Mouse (Mus musculus): ENCODE measurements at regions not wholly inside any gene's neighbourhood (a gene's known extent, or its start where the extent isn't known, plus 50 kb on each side); places are given as distances from the start of the nearest gene placed in this dataset.

DNA sequence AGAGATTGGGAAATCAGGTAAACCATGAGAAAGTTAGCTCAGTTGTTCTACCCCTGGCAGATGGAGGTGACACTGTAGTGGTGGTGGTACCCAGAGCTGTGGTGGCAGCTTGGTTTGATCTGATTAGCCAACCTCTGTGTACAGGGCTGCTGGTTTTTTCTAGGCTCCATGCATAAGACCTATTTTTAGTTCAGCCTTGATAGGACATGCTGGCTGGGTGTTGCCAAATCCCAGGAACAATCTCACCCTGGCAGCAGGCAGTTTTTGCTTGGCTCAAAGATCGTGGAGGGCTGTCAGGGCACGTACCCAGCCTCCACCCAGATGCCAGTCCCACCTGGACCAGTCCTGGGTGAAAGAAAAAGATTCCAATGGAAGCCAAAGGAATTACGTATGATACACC, 178.7 kb upstream of the Fggy start:
- Histone ChIP-seq H3K27ac (replicated peaks; ENCODE audit: low read depth, low read length) (0 out of 2 replicates have a peak overlapping the region, but pooled peaks have one; percentile 58), H3K4me3 (ENCODE audit: insufficient read depth, low read depth, low read length) (no peak overlapping the region), H3K4me1 (ENCODE audit: control insufficient read depth, insufficient read depth, insufficient read length, low read length) (peaks cover 6% of the 10 kb centered on the region)

DNA sequence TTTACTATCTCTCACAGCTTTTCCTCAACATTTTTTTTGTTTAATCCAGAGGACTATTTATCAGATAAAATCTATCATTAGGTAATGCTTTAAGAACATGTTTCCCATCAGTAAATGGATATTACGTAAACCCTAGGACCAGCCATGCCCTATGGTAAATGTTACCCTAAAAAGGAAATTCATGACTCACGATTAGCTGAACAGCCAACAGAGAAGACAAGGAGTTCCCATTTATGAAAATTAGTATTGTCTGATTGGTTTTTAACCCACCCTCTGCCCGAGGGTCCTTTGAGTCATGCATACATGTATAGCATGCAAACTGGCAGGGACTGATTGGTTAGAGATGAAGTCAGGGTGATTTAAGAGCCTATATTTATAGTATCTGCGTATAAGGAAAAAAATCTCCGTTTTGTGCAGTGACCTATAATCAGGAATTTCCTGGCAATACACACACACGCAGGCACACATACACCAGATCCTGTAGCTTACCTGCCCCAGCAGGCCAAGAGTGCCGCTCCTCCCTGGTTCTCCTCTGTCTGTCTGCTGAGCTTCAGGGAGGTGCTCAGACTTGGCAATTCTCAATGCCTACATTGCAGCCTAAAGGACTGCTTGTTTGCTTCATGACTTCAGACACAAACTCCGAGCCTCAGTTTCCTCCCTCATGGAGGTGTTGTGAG, 174.0 kb upstream of the Fggy start:
- Histone ChIP-seq H3K4me3 (ENCODE audit: insufficient read depth, low read depth, low read length) (no peak overlapping the region), H3K4me1 (ENCODE audit: control insufficient read depth, insufficient read depth, insufficient read length, low read length) (peaks cover 7% of the 10 kb centered on the region), H3K27ac (replicated peaks; ENCODE audit: low read depth, low read length) (no peak overlapping the region)

DNA sequence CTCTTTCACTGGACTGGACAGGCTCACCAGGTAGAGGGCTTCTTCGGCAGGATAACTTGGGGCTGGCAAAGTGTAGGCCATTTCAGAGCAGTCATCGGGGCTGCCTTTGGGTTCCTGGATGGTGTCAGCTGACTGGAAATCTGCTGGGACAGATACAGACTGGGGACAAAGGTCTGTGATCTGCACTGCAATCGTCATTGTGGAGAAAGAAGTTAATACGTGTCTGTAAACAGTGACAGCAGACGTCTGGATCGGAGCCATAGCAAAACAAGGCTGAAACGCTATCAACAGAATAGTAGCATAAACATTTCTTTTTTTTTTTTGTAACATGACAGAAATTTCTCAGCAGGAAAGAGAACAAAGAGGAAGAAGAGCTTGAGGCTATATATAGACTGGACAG, 171.8 kb upstream of the Fggy start:
- Histone ChIP-seq H3K4me3 (ENCODE audit: insufficient read depth, low read depth, low read length) (no peak overlapping the region), H3K27ac (replicated peaks; ENCODE audit: low read depth, low read length) (no peak overlapping the region), H3K4me1 (ENCODE audit: control insufficient read depth, insufficient read depth, insufficient read length, low read length) (peaks cover 12% of the 10 kb centered on the region; the same call in 1 of the 2 replicates)

DNA sequence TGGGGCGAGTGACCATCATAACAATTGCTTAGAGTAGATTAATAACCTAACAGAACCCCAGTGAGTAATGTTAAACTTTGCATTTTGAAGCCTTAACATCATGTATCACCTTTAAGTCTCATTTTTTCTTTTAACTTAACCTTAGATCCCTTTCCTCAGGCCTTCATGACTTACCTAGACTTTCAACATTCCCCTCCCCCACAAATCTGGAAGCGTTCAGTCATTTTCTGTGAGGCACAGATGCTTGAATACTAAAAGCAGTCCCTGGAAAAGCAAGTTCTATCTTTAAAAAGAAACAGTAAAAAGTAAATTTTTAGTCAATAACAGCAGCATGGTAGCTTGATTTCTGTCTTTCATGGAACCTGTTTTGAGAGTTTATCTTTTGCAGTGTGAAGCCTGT, 171.3 kb upstream of the Fggy start:
- no peak overlapping the region for H3K4me3 ChIP-seq (ENCODE audit: insufficient read depth, low read depth, low read length)
- peaks cover 12% of the 10 kb centered on the region; the same call in 1 of the 2 replicates for H3K4me1 ChIP-seq (ENCODE audit: control insufficient read depth, insufficient read depth, insufficient read length, low read length)
- H3K27ac ChIP-seq (replicated peaks; ENCODE audit: low read depth, low read length): no peak overlapping the region

DNA sequence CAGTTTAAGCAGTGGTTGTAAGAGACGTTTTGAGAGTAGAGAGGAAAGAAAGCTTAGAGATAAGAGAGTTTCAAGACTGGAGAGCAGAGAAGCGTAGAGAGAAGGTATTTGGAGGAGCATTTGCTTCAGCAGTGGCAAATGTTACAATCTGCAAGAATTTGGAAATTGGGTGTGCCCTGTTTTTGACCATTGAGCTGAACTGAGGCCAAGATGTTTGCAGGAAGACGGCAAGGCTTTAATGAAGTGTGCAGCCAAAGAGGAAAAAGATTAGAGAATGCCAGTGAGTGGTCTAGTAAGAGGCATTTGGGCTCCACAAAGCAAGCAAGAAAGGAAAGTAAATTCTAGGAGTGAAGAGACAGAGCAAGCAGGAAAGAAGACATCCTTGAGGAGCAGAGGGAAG, 168.8 kb upstream of the Fggy start:
- H3K4me3 ChIP-seq (ENCODE audit: insufficient read depth, low read depth, low read length): no peak overlapping the region
- H3K4me1 ChIP-seq (ENCODE audit: control insufficient read depth, insufficient read depth, insufficient read length, low read length): peaks cover 12% of the 10 kb centered on the region; the same call in 1 of the 2 replicates
- peak overlapping the region; percentile 3; the same call in 1 of the 2 replicates for H3K27ac ChIP-seq (replicated peaks; ENCODE audit: low read depth, low read length)

DNA sequence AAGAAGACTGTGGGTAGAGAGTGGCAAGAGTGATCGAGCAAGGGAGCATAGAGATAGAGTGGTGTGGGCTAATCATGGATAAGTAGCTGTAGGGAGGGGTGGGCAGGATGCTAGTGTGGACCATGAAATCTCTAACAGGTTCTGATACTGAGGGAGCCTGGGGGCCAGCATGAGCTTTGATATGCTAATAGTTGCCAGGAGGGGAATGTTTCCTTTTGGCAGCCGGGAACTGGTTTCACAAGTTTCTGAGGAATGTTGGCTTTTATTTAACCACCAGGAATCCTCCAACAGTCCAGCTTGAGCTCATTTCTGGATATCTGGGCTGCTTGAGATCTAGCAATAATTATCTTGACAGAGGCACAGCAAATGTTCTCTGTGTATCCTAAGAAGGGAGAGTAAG, 167.7 kb upstream of the Fggy start:
- Histone ChIP-seq H3K4me1 (ENCODE audit: control insufficient read depth, insufficient read depth, insufficient read length, low read length) (peaks cover 12% of the 10 kb centered on the region; the same call in 1 of the 2 replicates), H3K4me3 (ENCODE audit: insufficient read depth, low read depth, low read length) (no peak overlapping the region), H3K27ac (replicated peaks; ENCODE audit: low read depth, low read length) (no peak overlapping the region)

DNA sequence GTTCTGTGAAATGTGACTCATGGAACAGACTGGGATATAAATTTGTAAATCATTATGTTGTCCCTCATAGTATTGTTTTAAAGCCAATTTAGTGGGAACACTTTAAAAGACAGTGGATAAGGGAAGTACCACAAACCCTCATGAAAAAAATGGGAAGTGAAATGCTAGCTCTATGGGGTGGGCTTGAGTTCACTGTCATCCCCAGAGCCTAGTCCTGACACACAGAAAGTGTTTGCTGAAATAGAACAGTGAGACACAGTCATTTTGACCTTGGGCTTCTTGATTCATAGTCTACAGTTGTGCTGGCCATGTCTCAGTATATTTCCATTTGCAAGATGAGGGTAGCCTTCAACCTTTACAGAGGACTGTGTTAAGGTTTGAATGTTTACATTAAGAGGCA, 166.8 kb upstream of the Fggy start:
- H3K4me3 ChIP-seq (ENCODE audit: insufficient read depth, low read depth, low read length): no peak overlapping the region
- no peak overlapping the region for H3K27ac ChIP-seq (replicated peaks; ENCODE audit: low read depth, low read length)
- H3K4me1 ChIP-seq (ENCODE audit: control insufficient read depth, insufficient read depth, insufficient read length, low read length): peaks cover 8% of the 10 kb centered on the region; the same call in 1 of the 2 replicates

DNA sequence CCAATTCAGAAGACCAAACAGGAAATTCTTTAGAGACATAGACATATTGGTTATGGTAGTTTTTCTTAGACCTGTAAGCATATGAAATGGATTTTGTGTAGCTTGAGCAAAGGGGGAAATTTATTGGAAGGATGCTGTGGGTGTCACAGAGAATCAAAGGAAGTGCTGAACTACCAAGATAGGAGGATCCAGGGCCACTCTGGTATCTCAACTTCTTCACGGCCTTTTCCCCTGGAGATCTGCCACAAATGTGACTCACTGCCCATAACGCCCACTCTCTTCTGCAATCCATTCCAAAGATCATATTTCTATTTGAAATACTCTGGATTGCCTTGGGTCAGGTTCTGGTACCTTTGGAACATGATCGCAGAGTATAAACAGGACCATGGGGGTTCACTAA, 161.6 kb upstream of the Fggy start:
- Histone ChIP-seq H3K4me3 (ENCODE audit: insufficient read depth, low read depth, low read length) (no peak overlapping the region), H3K27ac (replicated peaks; ENCODE audit: low read depth, low read length) (no peak overlapping the region), H3K4me1 (ENCODE audit: control insufficient read depth, insufficient read depth, insufficient read length, low read length) (no peaks in the 10 kb centered on the region)

DNA sequence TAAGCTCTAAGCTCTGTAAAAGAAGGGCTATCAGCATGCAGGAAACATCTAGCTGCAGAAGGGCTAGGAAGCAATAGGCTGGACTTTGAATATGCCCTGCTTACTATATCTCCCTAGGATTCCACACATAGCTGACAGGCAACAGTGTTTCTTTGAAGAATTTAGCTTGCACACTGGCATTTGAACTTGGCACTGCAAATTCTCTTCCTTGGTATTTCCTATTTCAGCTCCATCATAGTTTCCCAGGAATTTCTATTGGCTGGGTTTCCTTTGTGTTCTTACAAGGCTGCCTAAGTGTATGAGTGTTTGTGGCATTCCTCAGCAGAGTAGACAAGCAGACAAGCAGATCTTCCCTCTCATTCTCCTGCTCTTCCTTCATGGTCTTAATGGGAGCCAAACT, 159.0 kb upstream of the Fggy start:
- Histone ChIP-seq H3K4me3 (ENCODE audit: insufficient read depth, low read depth, low read length) (no peak overlapping the region), H3K27ac (replicated peaks; ENCODE audit: low read depth, low read length) (no peak overlapping the region), H3K4me1 (ENCODE audit: control insufficient read depth, insufficient read depth, insufficient read length, low read length) (no peaks in the 10 kb centered on the region)

DNA sequence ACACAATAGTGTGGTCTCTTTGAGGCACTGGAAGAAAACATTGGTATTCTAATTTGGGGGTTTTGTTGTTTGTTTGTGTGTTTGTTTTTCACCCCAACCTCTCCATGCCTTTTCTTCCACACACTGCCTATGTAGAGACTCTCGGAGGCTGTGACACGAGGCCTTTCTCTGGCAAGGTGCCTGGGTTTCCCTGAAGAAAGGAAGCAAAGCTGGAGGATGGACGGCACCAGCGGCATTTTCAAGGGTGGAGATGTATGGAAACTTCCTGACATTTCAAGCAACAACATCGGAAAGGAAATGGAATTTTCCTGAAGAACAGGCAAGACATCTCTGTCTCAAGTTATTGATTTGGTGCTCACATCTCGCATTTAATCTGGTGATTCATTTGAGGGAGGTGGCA, 155.0 kb upstream of the Fggy start:
- Histone ChIP-seq H3K4me3 (ENCODE audit: insufficient read depth, low read depth, low read length) (no peak overlapping the region), H3K4me1 (ENCODE audit: control insufficient read depth, insufficient read depth, insufficient read length, low read length) (no peaks in the 10 kb centered on the region), H3K27ac (replicated peaks; ENCODE audit: low read depth, low read length) (no peak overlapping the region)

DNA sequence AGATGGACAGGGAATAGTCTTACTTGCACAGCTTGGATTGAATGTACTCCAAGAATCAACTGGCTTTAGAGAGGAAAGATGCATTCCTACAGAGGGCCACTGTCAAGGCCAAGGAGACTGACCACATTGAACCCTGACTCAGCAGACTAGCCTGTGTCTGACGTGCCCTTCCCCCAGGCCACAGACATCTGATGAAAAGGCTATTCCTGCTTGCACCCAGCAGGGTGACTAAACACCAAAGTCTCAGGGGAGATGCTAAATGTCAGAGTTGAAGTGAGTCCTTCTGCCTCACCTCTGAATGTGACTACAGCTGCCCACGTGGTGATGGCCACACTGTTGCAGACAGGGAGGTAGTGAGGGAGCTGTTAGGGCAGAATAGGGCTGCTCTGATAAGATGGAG, 140.2 kb upstream of the Fggy start:
- no peak overlapping the region for H3K4me3 ChIP-seq (ENCODE audit: insufficient read depth, low read depth, low read length)
- peaks cover 3% of the 10 kb centered on the region; the same call in 1 of the 2 replicates for H3K4me1 ChIP-seq (ENCODE audit: control insufficient read depth, insufficient read depth, insufficient read length, low read length)
- no peak overlapping the region for H3K27ac ChIP-seq (replicated peaks; ENCODE audit: low read depth, low read length)

DNA sequence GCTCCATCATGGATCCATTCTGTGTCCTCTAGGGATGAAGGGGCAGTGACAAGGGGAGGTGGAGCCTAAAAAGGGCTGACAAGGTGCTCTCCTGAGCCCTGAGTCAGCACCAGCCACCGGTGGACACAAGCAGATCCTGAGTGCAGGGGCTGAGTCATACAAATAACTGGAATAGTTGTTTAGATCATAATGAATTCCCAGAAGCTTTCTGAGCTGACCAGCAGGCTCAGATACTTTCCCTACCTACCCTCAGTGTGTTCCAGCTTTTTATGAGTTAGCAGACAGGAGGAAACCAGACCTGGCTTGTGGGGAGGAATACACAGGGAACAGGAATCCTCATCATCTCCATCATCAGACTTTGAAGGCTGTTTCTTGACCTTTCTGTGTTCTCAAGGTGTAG, 130.7 kb upstream of the Fggy start:
- Histone ChIP-seq H3K4me1 (ENCODE audit: control insufficient read depth, insufficient read depth, insufficient read length, low read length) (no peaks in the 10 kb centered on the region), H3K27ac (replicated peaks; ENCODE audit: low read depth, low read length) (no peak overlapping the region), H3K4me3 (ENCODE audit: insufficient read depth, low read depth, low read length) (no peak overlapping the region)

DNA sequence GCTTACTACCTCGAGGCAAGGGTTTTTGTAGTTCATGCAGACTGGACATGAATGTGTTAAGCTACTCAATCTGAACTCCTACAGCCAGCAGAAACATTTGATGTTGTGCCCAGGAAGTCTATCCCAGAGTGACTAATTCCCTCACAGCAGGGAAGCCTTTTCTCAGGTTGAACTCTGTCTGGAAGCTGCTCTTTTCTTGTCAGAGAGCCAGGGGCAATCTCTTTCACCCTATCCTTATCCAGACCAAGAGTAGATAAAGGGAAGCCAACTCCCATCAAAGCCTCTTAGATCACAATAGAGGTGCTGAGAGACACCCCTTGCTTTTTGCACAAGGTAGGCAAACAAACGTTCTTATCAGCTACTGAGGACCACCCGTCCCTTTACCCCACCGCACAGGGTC, 122.8 kb upstream of the Fggy start:
- H3K4me1 ChIP-seq (ENCODE audit: control insufficient read depth, insufficient read depth, insufficient read length, low read length): peaks cover 3% of the 10 kb centered on the region
- H3K4me3 ChIP-seq (ENCODE audit: insufficient read depth, low read depth, low read length): no peak overlapping the region
- H3K27ac ChIP-seq (replicated peaks; ENCODE audit: low read depth, low read length): no peak overlapping the region

DNA sequence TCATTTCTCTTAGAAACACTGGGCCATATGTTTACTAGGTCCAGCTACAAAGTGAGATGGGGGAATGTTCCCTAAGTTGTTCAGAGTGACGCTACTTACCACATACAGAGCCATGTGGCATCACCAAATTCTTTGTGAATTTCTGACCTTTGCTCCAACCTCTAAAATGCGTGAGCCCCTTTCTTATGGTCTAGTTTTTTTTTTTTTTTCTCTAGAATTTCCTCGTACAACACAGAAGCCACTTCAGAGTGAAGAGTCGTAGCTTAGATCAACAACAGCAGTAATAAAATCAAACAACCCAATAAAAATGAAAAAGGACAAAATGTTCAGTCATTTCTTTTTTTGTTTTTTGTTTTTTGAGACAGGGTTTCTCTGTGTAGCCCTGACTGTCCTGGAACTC, 122.2 kb upstream of the Fggy start:
- H3K4me3 ChIP-seq (ENCODE audit: insufficient read depth, low read depth, low read length): no peak overlapping the region
- no peak overlapping the region for H3K27ac ChIP-seq (replicated peaks; ENCODE audit: low read depth, low read length)
- H3K4me1 ChIP-seq (ENCODE audit: control insufficient read depth, insufficient read depth, insufficient read length, low read length): peaks cover 3% of the 10 kb centered on the region

DNA sequence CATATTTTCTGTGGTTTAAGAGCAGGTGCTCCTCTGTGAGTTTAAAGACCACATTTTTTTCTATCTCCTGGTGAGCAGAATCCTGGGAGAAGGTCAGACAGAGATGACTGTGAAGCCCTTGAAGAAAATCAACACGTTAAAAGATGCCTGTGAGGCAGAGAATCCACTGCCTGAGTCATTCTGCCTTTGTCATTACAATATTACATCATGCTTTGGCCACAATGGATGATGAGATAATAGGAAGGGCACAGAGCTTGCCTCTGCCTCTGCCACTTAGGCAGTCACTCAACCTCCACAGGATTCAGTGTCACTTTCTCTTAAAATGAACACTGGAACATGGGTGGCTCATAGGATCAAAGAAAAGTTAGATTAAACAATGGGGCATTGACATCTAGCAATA, 117.5 kb upstream of the Fggy start:
- no peak overlapping the region for H3K27ac ChIP-seq (replicated peaks; ENCODE audit: low read depth, low read length)
- H3K4me3 ChIP-seq (ENCODE audit: insufficient read depth, low read depth, low read length): no peak overlapping the region
- H3K4me1 ChIP-seq (ENCODE audit: control insufficient read depth, insufficient read depth, insufficient read length, low read length): no peaks in the 10 kb centered on the region
